Mouse (Mus musculus) megakaryocyte, embryonic 14.5 days (primary cell): Measurements from ENCODE around the gene C8b.

ENCODE experiments used
- FLI1 ChIP-seq: IDR thresholded peaks from 2 replicates; pipeline ENCODE4 v1.6.1; 2012; ENCODE audit warnings: low read length, inconsistent platforms, mixed read lengths
- GATA1 ChIP-seq: IDR thresholded peaks from 3 replicates; pipeline ENCODE4 v1.6.1; 2012; ENCODE audit warnings: mixed read lengths, low read length, inconsistent platforms, borderline replicate concordance

GRCm38 (mm10) chr4:104843546-104843945, 77.4 kb downstream of the C8b start:
- TF ChIP-seq GATA1 (no peak), FLI1 (no peak)
